Mouse (Mus musculus): ENCODE data around the gene Il34. TPM values are rescaled to one million over a fixed set of nuclear protein-coding genes. Genes with fewer than 3 reads are reported as not detected.
A peak's percentile ranks its signal among the peaks of the same experiment; 100 is the strongest.

Il34 gene
- polyA plus RNA-seq, 1 experiment from 2014 or later, result 0.31 TPM

DNA sequence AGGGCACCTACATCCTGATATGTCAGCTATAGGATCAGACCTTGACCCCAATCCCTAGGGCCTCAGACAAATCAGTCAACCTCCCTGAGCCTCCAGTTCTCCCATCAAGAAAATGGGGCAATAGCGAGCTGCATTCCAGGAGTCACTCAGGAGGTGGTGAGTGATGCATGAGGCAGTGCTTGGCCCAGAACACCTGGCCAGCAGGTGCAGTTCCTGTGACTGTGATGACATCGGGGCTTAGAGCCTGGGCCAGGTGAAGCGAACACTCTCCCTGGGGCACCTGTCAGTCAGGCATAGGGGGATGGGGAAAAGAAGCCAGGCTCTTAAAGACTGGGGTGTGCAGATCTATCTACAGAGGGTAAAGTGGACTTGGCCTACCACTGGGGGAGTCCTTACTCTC, 81.2 kb downstream of the Il34 start:
- Histone ChIP-seq H3K4me3 (ENCODE audit: low read depth, low read length) (no peak overlapping the region), H3K36me3 (ENCODE audit: control insufficient read depth, insufficient read depth) (no peaks in the 10 kb centered on the region), H3K27me3 (ENCODE audit: control insufficient read depth, insufficient read depth, low read depth, low read length) (peaks cover 29% of the 10 kb centered on the region), H3K9ac (ENCODE audit: low read depth, low read length) (no peak overlapping the region), H3K27ac (ENCODE audit: low read length) (no peak overlapping the region), H3K9me3 (replicated peaks; ENCODE audit: control insufficient read depth, low read length) (no peaks in the 10 kb centered on the region), H3K4me1 (ENCODE audit: control insufficient read depth, low read depth, low read length) (no peaks in the 10 kb centered on the region; the same call in 1 of the 2 replicates), H3K4me2 (ENCODE audit: low read depth, low read length) (no peak overlapping the region)
- 51% methylated on average over 3 of the region's 3 CpGs for WGBS (ENCODE audit: insufficient replicate concordance)
- ATAC-seq (ENCODE audit: low read depth), result no peak

DNA sequence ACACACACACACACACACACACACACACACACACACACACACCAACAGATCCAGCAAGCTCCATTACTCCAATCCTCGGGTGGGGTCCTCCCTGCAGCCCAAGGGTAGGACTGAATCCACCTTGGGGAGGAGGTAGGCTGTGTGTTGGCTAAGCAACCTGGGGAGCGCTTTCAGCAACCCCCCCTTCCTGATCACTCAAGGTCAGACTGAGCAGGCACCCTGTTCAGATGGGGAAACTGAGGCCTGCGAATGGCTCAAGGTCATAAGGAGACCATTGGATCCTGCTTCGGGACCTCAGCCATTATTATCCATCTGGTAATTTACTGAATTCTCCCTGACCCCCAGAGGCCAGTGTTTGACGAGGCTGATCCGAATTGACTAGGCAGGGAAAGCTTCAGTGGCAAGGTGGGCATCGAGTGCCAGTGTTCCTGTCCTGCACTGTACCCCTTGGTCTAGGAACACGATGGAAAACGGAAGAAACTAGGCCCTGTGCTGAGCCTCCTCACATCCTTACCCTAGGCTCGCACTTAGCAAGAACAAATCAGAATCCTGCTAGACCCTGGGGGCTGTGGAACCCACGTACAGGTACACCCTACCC, 83.2 kb downstream of the Il34 start:
- Histone ChIP-seq H3K4me1 (ENCODE audit: control insufficient read depth, low read depth, low read length) (no peaks in the 10 kb centered on the region; the same call in 1 of the 2 replicates), H3K4me2 (ENCODE audit: low read depth, low read length) (peak overlapping the region; percentile 58), H3K27ac (ENCODE audit: low read length) (no peak overlapping the region), H3K27me3 (ENCODE audit: control insufficient read depth, insufficient read depth, low read depth, low read length) (peaks cover 29% of the 10 kb centered on the region), H3K4me3 (ENCODE audit: low read depth, low read length) (peak overlapping the region; percentile 62), H3K36me3 (ENCODE audit: control insufficient read depth, insufficient read depth) (no peaks in the 10 kb centered on the region), H3K9ac (ENCODE audit: low read depth, low read length) (0 out of 2 replicates have a peak overlapping the region, but pooled peaks have one; percentile 19), H3K9me3 (replicated peaks; ENCODE audit: control insufficient read depth, low read length) (no peaks in the 10 kb centered on the region)
- 50% methylated on average over 11 of the region's 11 CpGs for WGBS (ENCODE audit: insufficient replicate concordance)
- no peak for ATAC-seq (ENCODE audit: low read depth)

DNA sequence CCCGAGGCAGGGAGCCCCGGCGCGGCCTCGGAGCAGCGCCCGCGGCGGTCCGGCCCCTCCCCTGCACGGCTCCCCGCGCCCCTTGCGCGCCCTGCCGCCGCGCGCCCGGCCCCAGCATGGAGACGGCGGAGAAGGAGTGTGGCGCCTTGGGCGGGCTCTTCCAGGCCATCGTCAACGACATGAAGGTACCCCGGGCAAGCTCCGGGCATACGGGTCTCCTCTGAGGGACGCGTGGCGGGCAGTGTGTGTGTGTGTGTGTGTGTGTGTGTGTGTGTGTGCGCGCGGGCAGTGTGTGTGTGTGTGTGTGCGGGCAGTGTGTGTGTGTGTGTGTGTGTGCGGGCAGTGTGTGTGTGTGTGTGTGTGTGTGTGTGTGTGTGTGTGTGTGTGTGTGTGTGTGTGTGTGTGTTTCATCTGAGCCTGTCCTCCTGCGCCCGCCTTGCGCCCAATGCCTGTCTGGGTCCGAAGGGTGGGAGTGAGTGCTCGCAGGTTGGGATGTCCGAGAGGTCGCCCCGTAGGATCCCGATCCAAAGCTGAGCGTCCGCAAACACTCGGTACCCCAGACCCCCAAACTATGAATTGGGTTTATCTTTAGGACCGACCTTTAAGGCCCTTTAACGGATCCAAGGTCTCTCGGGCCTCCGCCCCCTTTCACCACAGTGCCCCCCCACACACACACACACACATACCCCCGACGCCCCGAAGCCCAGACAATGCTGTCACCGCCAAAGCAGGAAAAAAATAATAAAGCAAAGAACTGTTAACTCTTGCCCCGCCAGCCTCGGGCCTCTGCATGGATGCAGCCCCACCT, 83.9 kb downstream of the Il34 start:
- peak; percentile 30 for ATAC-seq (ENCODE audit: low read depth)
- Histone ChIP-seq H3K4me2 (ENCODE audit: low read depth, low read length) (peak overlapping the region; percentile 58), H3K27me3 (ENCODE audit: control insufficient read depth, insufficient read depth, low read depth, low read length) (peaks cover 29% of the 10 kb centered on the region), H3K9ac (ENCODE audit: low read depth, low read length) (peak overlapping the region; percentile 40; the same call in 1 of the 2 replicates), H3K27ac (ENCODE audit: low read length) (no peak overlapping the region), H3K4me3 (ENCODE audit: low read depth, low read length) (peak overlapping the region; percentile 62), H3K9me3 (replicated peaks; ENCODE audit: control insufficient read depth, low read length) (no peaks in the 10 kb centered on the region), H3K4me1 (ENCODE audit: control insufficient read depth, low read depth, low read length) (no peaks in the 10 kb centered on the region; the same call in 1 of the 2 replicates), H3K36me3 (ENCODE audit: control insufficient read depth, insufficient read depth) (no peaks in the 10 kb centered on the region)
- WGBS (ENCODE audit: insufficient replicate concordance), result 3% methylated on average over 52 of the region's 59 CpGs

DNA sequence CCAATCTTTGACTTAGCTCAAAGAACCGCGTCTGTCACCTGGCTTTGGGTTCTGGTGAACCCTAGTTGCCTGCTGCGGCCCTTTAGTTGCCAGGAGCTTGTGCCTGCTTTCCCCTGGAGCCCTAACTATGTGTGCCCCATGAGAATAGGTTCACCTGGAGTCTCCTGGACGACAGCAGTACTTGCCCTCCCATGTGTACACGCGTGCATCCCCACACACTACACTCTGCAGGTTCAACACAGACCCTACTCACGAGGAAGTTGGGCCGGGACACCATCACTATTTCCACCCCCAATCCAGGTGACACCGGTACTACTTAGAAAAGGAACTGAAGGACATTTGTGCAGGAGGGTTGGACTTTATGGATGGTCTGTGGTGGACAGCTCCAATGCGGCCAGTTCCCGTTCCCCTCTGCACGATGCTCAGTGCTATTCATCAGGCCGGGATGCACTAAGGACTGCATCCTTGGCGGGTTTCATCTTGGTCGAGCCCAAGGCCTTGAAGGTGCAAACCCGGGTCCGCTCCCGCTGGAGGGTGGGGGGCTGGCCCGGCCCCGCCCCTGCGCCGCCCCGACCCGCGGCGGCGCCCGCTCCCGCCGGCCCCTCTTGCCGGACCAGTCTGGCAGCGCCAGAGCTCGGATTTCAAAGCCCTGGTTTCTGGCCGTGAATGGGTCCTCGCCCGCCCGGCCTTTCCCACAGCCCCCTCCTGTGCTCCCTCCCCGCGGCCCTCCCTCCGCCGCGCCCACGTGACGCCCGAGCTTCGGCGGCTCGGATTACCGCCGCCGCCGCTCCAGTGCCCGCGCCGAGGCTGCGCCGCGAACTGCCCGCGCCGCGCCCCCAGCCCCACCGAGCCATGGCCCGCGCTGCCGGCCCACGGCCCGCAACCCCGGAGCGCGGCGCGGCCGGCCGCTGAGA, 84.8 kb downstream of the Il34 start, which contains the start of gene Mtss1l:
Gene Mtss1l (plus strand): TSS at position 792 of the 914 bp plus-strand sequence.
- Histone ChIP-seq H3K27ac (ENCODE audit: low read length) (no peak within 1 kb of the TSS), H3K9ac (ENCODE audit: low read depth, low read length) (peak within 1 kb of the TSS; percentile 40; the same call in 1 of the 2 replicates), H3K4me1 (ENCODE audit: control insufficient read depth, low read depth, low read length) (no peaks in the 10 kb centered on the region; the same call in 1 of the 2 replicates), H3K4me3 (ENCODE audit: low read depth, low read length) (peak within 1 kb of the TSS; percentile 62), H3K36me3 (ENCODE audit: control insufficient read depth, insufficient read depth) (no peaks in the 10 kb centered on the region), H3K9me3 (replicated peaks; ENCODE audit: control insufficient read depth, low read length) (no peaks in the 10 kb centered on the region), H3K4me2 (ENCODE audit: low read depth, low read length) (peak within 1 kb of the TSS; percentile 58), H3K27me3 (ENCODE audit: control insufficient read depth, insufficient read depth, low read depth, low read length) (peaks cover 29% of the 10 kb centered on the region)
- 5% methylated on average over 69 of the region's 75 CpGs for WGBS (ENCODE audit: insufficient replicate concordance)
- ATAC-seq (ENCODE audit: low read depth), result peak; percentile 57

DNA sequence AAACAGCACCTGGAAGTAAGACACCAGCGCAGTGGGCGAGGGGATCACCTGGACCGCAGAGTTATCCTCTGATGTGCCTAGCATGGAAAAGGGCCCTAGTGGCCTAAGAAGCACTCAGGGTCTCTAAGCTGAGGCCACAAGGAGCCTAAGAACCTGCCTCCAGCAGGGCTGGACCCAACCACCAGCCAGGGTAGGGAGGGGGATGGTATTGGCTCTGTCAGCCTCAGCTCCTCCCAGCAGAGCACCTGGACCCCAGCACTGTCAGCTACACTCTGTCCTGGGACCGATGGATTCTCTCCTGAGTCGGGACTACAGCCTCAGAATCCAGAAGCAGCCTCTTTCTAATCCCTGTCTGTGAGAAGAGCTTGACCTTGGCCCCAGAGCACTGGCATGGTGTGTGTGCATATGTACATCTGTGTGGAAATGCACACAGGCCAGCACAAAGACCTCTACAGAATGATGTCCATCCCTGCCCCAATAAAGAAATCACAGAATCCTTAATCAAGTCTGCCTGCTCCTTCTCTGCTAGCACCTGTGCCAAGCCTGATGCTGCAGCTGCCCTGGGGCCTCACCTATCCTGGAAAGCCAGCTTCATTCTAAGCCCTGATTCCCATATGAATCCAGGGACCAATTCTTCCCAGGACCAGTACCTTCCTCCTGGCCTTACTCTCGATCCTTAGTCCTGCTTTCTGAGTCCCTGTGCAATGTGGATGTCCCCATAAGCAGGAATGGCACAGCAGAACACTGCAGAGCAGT, 85.6 kb downstream of the Il34 start:
- Histone ChIP-seq H3K27ac (ENCODE audit: low read length) (no peak overlapping the region), H3K4me3 (ENCODE audit: low read depth, low read length) (no peak overlapping the region), H3K4me1 (ENCODE audit: control insufficient read depth, low read depth, low read length) (no peaks in the 10 kb centered on the region; the same call in 1 of the 2 replicates), H3K36me3 (ENCODE audit: control insufficient read depth, insufficient read depth) (no peaks in the 10 kb centered on the region), H3K9ac (ENCODE audit: low read depth, low read length) (no peak overlapping the region), H3K9me3 (replicated peaks; ENCODE audit: control insufficient read depth, low read length) (no peaks in the 10 kb centered on the region), H3K27me3 (ENCODE audit: control insufficient read depth, insufficient read depth, low read depth, low read length) (peaks cover 29% of the 10 kb centered on the region), H3K4me2 (ENCODE audit: low read depth, low read length) (no peak overlapping the region)
- no peak for ATAC-seq (ENCODE audit: low read depth)
- 54% methylated on average over 6 of the region's 6 CpGs for WGBS (ENCODE audit: insufficient replicate concordance)

DNA sequence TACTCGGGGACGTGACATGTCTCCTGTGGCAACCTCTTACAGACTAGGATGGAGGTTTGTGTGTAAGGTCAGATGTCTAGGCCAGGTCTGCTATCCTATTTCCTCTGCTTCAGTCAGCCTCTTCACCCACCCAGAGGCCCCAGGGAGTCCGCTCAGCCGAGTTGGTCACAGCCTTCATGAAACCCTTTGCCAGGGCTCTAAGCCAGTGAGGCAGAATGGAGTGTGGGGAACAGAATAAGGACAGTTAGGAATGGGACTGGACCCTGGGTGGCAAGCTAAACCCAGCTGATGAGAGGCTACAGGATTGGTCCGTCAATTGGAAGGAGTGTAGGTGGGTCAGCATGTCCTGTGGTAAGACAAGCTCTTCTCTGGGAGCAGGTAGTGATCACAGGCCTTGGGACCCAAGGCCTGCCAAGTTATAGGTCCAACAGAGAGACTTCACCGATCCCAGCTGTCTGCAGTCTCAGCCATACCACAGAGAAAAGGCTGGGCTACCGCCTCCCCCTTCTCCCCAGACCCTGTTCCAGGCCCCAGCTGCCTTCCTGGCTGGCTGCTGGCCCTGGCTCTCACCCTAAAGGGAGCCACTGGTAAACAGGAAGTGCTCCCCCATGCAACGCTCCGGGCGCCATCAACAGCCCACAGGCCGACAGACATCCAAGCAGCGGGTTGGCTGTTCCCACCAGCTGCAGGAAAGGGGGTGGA, 86.6 kb downstream of the Il34 start:
- WGBS (ENCODE audit: insufficient replicate concordance), result 31% methylated on average over 12 of the region's 12 CpGs
- Histone ChIP-seq H3K4me2 (ENCODE audit: low read depth, low read length) (no peak overlapping the region), H3K4me3 (ENCODE audit: low read depth, low read length) (no peak overlapping the region), H3K4me1 (ENCODE audit: control insufficient read depth, low read depth, low read length) (no peaks in the 10 kb centered on the region), H3K9me3 (replicated peaks; ENCODE audit: control insufficient read depth, low read length) (no peaks in the 10 kb centered on the region), H3K9ac (ENCODE audit: low read depth, low read length) (no peak overlapping the region), H3K36me3 (ENCODE audit: control insufficient read depth, insufficient read depth) (no peaks in the 10 kb centered on the region), H3K27ac (ENCODE audit: low read length) (no peak overlapping the region), H3K27me3 (ENCODE audit: control insufficient read depth, insufficient read depth, low read depth, low read length) (peaks cover 29% of the 10 kb centered on the region)
- ATAC-seq (ENCODE audit: low read depth), result no peak; the same call in 1 of the 2 replicates

DNA sequence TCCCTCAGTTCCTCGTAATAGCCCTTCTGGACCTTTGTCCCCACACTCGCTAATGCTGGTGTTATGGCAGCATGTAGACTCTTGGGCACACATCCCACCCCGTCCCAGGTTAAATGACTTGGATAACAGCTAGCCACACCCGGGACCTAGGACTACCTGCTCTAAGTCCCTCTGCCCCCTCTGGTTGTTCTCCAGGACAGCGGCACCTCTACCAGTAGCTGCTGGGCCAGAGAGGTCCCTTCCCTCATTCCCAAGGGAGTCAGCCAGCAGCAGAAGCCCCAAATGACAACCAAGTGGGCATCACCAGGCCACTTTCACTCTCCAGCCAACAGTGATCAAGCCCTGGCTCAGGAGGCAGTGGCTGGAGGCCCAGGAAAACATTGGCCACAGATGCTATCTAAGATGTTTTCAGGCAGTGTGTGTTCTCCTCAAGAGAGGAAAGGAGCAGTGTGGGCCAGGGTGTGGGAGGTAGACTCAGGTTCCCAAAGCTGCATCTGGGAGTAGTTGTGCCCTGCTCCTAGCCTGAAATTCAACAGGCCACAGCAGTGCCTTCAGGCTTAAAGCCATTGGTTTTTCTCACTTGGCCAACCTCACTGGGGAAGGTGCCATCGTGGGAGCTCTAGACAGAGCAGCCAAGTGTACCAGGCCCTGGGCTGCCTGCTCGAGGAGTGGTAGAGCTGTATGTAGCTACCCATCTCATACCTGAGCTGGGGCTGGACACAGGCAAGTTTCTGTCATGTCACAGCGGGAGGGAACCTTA, 87.3 kb downstream of the Il34 start:
- Histone ChIP-seq H3K9me3 (replicated peaks; ENCODE audit: control insufficient read depth, low read length) (no peaks in the 10 kb centered on the region), H3K4me1 (ENCODE audit: control insufficient read depth, low read depth, low read length) (no peaks in the 10 kb centered on the region), H3K36me3 (ENCODE audit: control insufficient read depth, insufficient read depth) (no peaks in the 10 kb centered on the region), H3K4me2 (ENCODE audit: low read depth, low read length) (no peak overlapping the region), H3K27ac (ENCODE audit: low read length) (no peak overlapping the region), H3K27me3 (ENCODE audit: control insufficient read depth, insufficient read depth, low read depth, low read length) (peaks cover 29% of the 10 kb centered on the region), H3K9ac (ENCODE audit: low read depth, low read length) (no peak overlapping the region), H3K4me3 (ENCODE audit: low read depth, low read length) (no peak overlapping the region)
- WGBS (ENCODE audit: insufficient replicate concordance), result 66% methylated on average over 8 of the region's 8 CpGs
- no peak for ATAC-seq (ENCODE audit: low read depth)

All from liver, embryonic 16.5 days (tissue).